Mouse (Mus musculus): ENCODE measurements around the gene Rnf182. TPM values are rescaled to one million over a fixed set of nuclear protein-coding genes. Genes with fewer than 3 reads are reported as not detected.

Rnf182 gene
- polyA plus RNA-seq (2014; fragmentation: Nextera tagmentation; extraction: Ambion mirVana) = 35.0 and 46.6 TPM in 2 replicates

DNA sequence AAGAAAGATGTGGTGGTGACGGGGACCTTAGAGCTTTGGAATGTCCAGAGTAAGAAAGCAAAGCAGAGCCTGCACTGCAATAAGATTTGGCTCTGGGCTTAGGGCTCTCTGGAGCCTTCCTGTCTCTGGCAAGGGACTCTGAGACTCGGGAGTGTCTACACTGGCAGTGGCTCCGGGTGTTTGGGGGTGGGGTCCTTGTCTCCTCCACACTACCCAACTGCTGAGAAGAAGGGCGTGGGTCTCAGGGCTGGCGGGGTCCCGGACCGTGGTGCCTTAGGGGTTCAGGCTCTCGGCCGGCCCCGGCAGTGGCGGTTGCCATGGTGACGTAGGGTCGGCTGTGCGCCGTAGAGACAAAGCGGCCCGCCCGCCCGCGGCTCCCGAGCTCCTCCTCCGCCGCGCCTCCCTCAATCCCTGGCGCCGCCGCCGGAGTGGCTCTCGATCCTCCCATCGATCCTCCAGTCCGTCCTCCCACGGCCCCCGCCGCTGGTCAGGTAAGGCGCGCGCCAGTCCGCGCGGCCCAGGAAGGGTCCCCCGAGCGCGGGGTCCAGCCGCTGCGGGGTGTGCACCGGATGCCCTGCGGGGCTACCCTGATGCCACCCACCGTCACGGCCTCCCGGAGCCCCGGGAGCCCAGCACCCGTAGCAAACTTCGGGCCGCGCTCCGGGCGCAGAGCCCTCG, at the start of gene Rnf182:
TSS of gene Rnf182 (plus strand) at position 134 of the 678 bp plus-strand sequence.
- ATAC-seq = peak; percentile 97
- under 1% methylated on average over 57 of the region's 58 CpGs for WGBS
- peak within 1 kb of the TSS; percentile 80 for H3K27ac ChIP-seq (ENCODE audit: low read depth, low read length)
- no peaks in the 10 kb centered on the region for H3K9me3 ChIP-seq (replicated peaks; ENCODE audit: control insufficient read depth, low read length)
- H3K9ac ChIP-seq (ENCODE audit: low read length) = peak within 1 kb of the TSS; percentile 90
- no peaks in the 10 kb centered on the region for H3K36me3 ChIP-seq (ENCODE audit: control insufficient read depth, insufficient read depth, low read length)
- H3K4me1 ChIP-seq (ENCODE audit: control insufficient read depth, insufficient read depth, low read length) = peaks cover 7% of the 10 kb centered on the region
- H3K27me3 ChIP-seq (replicated peaks; ENCODE audit: control insufficient read depth, insufficient read depth, low read length) = no peaks in the 10 kb centered on the region
- peak within 1 kb of the TSS; percentile 75 for H3K4me3 ChIP-seq (ENCODE audit: low read depth, low read length)
- peak; percentile 93 for DNase-seq (ENCODE audit: low spot score)
- peak within 1 kb of the TSS; percentile 60 for H3K4me2 ChIP-seq (ENCODE audit: low read length)

DNA sequence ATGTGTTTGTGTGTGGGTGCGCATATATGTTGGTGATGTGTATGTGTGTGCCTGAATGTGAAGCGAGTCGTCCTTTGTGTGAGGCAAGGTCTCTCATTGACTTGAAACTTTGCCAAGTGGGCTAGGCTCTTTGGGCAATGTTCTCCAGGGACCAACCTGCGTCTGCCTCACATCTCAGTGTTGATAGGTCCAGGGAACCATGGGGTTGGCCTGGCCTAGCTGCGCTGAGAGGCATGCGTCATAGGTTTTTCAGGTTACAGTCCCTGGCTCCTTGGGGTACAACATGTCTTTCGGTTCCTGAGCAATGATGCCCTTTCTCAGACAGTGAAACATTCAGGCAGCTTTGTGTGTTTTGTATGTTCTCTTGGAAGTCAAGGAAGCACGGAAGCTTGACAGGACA, 49.3 kb upstream of the Rnf182 start:
- no peaks in the 10 kb centered on the region for H3K27me3 ChIP-seq (replicated peaks; ENCODE audit: control insufficient read depth, insufficient read depth, low read length)
- WGBS = 87% methylated on average over 8 of the region's 8 CpGs
- no peak overlapping the region for H3K27ac ChIP-seq (ENCODE audit: low read depth, low read length)
- H3K36me3 ChIP-seq (ENCODE audit: control insufficient read depth, insufficient read depth, low read length) = no peaks in the 10 kb centered on the region
- no peak overlapping the region for H3K9ac ChIP-seq (ENCODE audit: low read length)
- H3K4me2 ChIP-seq (ENCODE audit: low read length) = no peak overlapping the region
- H3K4me1 ChIP-seq (ENCODE audit: control insufficient read depth, insufficient read depth, low read length) = peaks cover 2% of the 10 kb centered on the region; the same call in 1 of the 2 replicates
- no peaks in the 10 kb centered on the region for H3K9me3 ChIP-seq (replicated peaks; ENCODE audit: control insufficient read depth, low read length)
- DNase-seq (ENCODE audit: low spot score) = no peak
- ATAC-seq = no peak
- no peak overlapping the region for H3K4me3 ChIP-seq (ENCODE audit: low read depth, low read length)

DNA sequence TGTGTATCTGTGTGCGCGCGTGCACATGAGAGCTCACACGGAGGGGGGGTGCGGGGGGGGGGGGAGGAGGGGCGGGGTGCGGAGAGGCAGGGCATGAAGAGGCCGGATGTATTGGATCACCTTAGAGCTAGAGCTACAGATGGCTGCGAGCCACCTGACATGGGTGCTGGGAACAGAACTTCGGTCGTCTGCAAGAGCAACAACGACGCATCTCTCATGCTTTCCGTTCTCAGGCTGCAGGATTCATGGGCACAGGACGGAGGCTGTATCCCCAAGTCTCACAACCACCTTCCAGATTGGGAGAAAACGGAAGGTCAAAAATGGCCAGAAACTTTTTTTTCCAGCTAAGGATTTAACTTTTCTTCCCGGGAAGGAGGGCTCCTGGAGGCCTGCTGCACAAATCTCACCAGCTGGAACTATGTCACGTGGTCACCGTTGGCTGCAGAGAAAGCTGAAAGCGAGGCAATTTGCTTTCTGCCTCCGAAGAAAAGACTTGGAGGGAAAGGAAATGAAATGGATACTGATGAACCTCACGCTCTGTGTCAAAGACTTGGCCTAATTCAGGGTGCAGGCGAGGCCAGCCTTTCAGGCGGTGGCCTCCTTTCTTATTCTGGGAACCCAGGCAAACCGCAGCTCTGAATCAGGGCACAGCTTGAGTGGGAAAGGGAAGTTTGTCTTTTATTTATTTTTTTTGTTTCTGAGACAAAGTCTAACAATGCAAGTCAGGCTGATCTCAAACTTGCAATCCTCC, 48.2 kb upstream of the Rnf182 start:
- Histone ChIP-seq H3K4me3 (ENCODE audit: low read depth, low read length) (no peak overlapping the region), H3K4me2 (ENCODE audit: low read length) (0 out of 2 replicates have a peak overlapping the region, but pooled peaks have one; percentile 1), H3K9ac (ENCODE audit: low read length) (no peak overlapping the region), H3K4me1 (ENCODE audit: control insufficient read depth, insufficient read depth, low read length) (peaks cover 2% of the 10 kb centered on the region; the same call in 1 of the 2 replicates), H3K36me3 (ENCODE audit: control insufficient read depth, insufficient read depth, low read length) (no peaks in the 10 kb centered on the region), H3K9me3 (replicated peaks; ENCODE audit: control insufficient read depth, low read length) (no peaks in the 10 kb centered on the region), H3K27ac (ENCODE audit: low read depth, low read length) (peak overlapping the region; percentile 29; the same call in 1 of the 2 replicates), H3K27me3 (replicated peaks; ENCODE audit: control insufficient read depth, insufficient read depth, low read length) (no peaks in the 10 kb centered on the region)
- ATAC-seq (peak; percentile 48; the same call in 1 of the 2 replicates), DNase-seq (ENCODE audit: low spot score) (peak; percentile 69)
- WGBS = 62% methylated on average over 25 of the region's 25 CpGs

DNA sequence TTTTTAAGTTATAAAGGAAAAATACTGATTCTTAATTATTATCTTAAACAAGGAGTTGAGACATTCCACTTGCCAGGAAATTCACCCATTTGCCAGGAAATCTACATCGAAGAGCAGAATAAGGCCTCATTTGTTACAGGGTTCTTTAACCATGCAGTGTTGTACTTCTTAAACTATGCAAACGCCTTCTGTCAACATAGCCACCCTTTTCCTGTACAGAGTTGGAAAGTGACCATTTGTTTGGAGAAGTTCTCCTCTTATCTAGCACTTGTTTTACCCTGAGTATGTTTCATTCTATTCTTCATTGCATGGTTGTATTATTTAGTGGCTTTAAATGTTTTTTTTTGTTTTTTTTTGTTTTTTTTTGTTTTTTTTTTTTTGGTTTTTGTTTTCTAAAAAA, 41.5 kb upstream of the Rnf182 start:
- H3K9ac ChIP-seq (ENCODE audit: low read length) = no peak overlapping the region
- H3K27me3 ChIP-seq (replicated peaks; ENCODE audit: control insufficient read depth, insufficient read depth, low read length) = no peaks in the 10 kb centered on the region
- H3K9me3 ChIP-seq (replicated peaks; ENCODE audit: control insufficient read depth, low read length) = no peaks in the 10 kb centered on the region
- H3K4me1 ChIP-seq (ENCODE audit: control insufficient read depth, insufficient read depth, low read length) = no peaks in the 10 kb centered on the region
- H3K36me3 ChIP-seq (ENCODE audit: control insufficient read depth, insufficient read depth, low read length) = no peaks in the 10 kb centered on the region
- WGBS = 82% methylated on average over 2 of the region's 2 CpGs
- H3K27ac ChIP-seq (ENCODE audit: low read depth, low read length) = no peak overlapping the region
- no peak for DNase-seq (ENCODE audit: low spot score)
- ATAC-seq = no peak
- no peak overlapping the region for H3K4me2 ChIP-seq (ENCODE audit: low read length)
- no peak overlapping the region for H3K4me3 ChIP-seq (ENCODE audit: low read depth, low read length)

DNA sequence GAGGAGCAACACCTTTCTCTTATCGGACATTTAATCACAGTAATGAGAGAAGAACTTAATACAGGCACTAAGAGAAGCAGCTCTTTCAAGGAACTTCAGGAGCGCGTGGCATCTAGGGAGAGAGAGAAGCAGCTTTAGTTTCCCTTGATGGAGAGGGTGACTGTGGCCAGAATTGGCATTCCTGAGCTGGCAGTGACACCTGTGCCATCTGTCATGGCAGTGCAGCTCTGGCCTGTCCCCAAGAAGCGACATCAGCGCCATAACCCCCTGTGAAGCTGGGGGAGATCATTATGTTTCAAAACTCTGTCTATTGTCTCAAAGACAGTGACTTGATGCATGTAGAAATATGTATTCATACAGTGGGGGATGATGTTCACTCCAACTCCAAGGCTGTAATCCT, 40.1 kb upstream of the Rnf182 start:
- no peak overlapping the region for H3K4me2 ChIP-seq (ENCODE audit: low read length)
- ATAC-seq (no peak), DNase-seq (ENCODE audit: low spot score) (no peak)
- H3K4me1 ChIP-seq (ENCODE audit: control insufficient read depth, insufficient read depth, low read length) = no peaks in the 10 kb centered on the region
- H3K27me3 ChIP-seq (replicated peaks; ENCODE audit: control insufficient read depth, insufficient read depth, low read length) = no peaks in the 10 kb centered on the region
- H3K36me3 ChIP-seq (ENCODE audit: control insufficient read depth, insufficient read depth, low read length) = no peaks in the 10 kb centered on the region
- no peak overlapping the region for H3K9ac ChIP-seq (ENCODE audit: low read length)
- H3K9me3 ChIP-seq (replicated peaks; ENCODE audit: control insufficient read depth, low read length) = no peaks in the 10 kb centered on the region
- H3K27ac ChIP-seq (ENCODE audit: low read depth, low read length) = no peak overlapping the region
- H3K4me3 ChIP-seq (ENCODE audit: low read depth, low read length) = no peak overlapping the region
- 89% methylated on average over 5 of the region's 5 CpGs for WGBS

DNA sequence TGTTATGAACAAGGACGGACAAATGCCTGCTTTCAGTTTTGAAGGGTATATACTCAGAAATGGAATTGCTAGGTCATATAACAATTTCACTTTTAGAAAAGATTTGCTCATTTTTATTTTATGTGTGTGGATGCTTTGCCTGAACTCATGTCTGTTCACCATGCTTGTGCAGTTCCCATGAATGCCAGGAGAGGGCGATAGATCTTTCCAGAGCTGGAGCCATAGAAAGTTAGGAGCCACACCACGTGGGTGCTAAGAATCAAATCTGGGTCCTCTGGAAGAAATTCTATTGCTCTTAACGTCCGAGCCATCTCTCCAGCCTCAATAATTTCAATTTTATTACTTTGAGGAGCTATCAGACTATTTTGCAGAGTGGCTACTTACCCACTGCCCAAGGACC, 38.3 kb upstream of the Rnf182 start:
- DNase-seq (ENCODE audit: low spot score) (no peak), ATAC-seq (no peak)
- H3K4me1 ChIP-seq (ENCODE audit: control insufficient read depth, insufficient read depth, low read length) = no peaks in the 10 kb centered on the region
- H3K9me3 ChIP-seq (replicated peaks; ENCODE audit: control insufficient read depth, low read length) = no peaks in the 10 kb centered on the region
- H3K27me3 ChIP-seq (replicated peaks; ENCODE audit: control insufficient read depth, insufficient read depth, low read length) = no peaks in the 10 kb centered on the region
- H3K36me3 ChIP-seq (ENCODE audit: control insufficient read depth, insufficient read depth, low read length) = no peaks in the 10 kb centered on the region
- H3K27ac ChIP-seq (ENCODE audit: low read depth, low read length) = no peak overlapping the region
- no peak overlapping the region for H3K4me2 ChIP-seq (ENCODE audit: low read length)
- H3K9ac ChIP-seq (ENCODE audit: low read length) = no peak overlapping the region
- 73% methylated on average over 5 of the region's 5 CpGs for WGBS
- no peak overlapping the region for H3K4me3 ChIP-seq (ENCODE audit: low read depth, low read length)

DNA sequence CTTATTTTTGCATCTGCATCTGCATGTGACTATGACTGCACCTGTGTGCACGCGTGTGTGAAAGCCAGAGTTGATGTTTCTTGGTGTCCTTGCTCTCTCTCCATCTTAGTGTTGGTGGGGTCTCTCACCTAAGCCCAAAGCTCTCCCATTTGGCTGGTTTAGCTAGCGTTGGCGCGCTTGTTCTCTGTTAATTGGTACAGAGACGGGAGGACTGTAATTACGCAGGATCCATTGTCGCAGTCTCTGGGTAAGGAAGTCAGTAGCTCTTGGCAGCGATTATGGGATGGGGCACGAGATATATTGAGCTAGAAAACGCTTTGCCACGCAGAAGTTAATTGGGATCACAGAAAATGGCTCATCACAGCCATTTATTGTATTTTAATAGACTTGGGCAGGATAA, 37.7 kb upstream of the Rnf182 start:
- no peak overlapping the region for H3K4me2 ChIP-seq (ENCODE audit: low read length)
- H3K27me3 ChIP-seq (replicated peaks; ENCODE audit: control insufficient read depth, insufficient read depth, low read length) = no peaks in the 10 kb centered on the region
- H3K4me3 ChIP-seq (ENCODE audit: low read depth, low read length) = no peak overlapping the region
- no peak overlapping the region for H3K9ac ChIP-seq (ENCODE audit: low read length)
- H3K9me3 ChIP-seq (replicated peaks; ENCODE audit: control insufficient read depth, low read length) = no peaks in the 10 kb centered on the region
- ATAC-seq (no peak), DNase-seq (ENCODE audit: low spot score) (peak; percentile 67)
- WGBS = 63% methylated on average over 12 of the region's 12 CpGs
- no peak overlapping the region for H3K27ac ChIP-seq (ENCODE audit: low read depth, low read length)
- no peaks in the 10 kb centered on the region for H3K4me1 ChIP-seq (ENCODE audit: control insufficient read depth, insufficient read depth, low read length)
- no peaks in the 10 kb centered on the region for H3K36me3 ChIP-seq (ENCODE audit: control insufficient read depth, insufficient read depth, low read length)

DNA sequence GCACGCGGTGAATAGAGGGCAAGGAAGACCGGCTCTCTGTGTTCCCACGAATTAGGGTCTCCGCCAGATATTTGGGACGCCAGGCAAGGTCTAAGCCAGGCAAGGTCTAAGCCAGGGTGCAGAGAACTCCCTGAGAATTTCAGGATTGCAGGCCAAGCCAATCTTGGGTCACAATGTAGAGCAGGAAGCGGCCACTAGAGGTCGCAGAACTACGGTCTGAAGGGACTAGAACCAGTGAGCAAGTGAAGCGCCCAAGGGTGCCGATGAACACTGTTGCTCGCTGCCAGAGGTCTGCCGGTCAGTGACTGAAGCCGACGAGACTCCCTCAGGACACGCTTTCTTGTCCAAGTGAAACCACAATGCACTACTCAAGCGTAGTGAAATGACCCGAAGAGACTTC, 35.8 kb upstream of the Rnf182 start:
- ATAC-seq (no peak), DNase-seq (ENCODE audit: low spot score) (peak; percentile 63)
- H3K27ac ChIP-seq (ENCODE audit: low read depth, low read length) = no peak overlapping the region
- 18% methylated on average over 18 of the region's 18 CpGs for WGBS
- no peaks in the 10 kb centered on the region; the same call in 1 of the 2 replicates for H3K4me1 ChIP-seq (ENCODE audit: control insufficient read depth, insufficient read depth, low read length)
- no peaks in the 10 kb centered on the region for H3K9me3 ChIP-seq (replicated peaks; ENCODE audit: control insufficient read depth, low read length)
- no peak overlapping the region for H3K4me2 ChIP-seq (ENCODE audit: low read length)
- H3K9ac ChIP-seq (ENCODE audit: low read length) = no peak overlapping the region
- H3K36me3 ChIP-seq (ENCODE audit: control insufficient read depth, insufficient read depth, low read length) = no peaks in the 10 kb centered on the region
- no peaks in the 10 kb centered on the region for H3K27me3 ChIP-seq (replicated peaks; ENCODE audit: control insufficient read depth, insufficient read depth, low read length)
- no peak overlapping the region for H3K4me3 ChIP-seq (ENCODE audit: low read depth, low read length)

DNA sequence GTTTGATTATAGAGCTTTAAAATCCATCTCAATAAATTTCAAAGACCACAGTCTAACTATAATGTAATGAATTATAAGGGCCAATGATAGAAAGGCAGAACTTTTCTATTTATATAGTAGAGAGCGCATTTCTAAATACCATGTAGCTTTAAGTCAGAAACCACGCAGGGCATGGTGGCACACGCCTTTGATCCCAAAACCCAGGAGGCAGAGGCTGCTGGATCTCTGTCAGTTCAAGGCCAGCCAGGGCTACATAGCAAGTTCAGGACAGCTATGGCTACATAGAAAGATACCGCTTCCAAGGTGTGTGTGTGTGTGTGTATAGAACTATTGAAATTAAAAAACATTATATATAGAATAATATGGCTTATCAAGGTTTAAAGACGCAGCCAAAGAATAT, 34.8 kb upstream of the Rnf182 start:
- Histone ChIP-seq H3K27me3 (replicated peaks; ENCODE audit: control insufficient read depth, insufficient read depth, low read length) (no peaks in the 10 kb centered on the region), H3K27ac (ENCODE audit: low read depth, low read length) (no peak overlapping the region), H3K4me1 (ENCODE audit: control insufficient read depth, insufficient read depth, low read length) (no peaks in the 10 kb centered on the region; the same call in 1 of the 2 replicates), H3K36me3 (ENCODE audit: control insufficient read depth, insufficient read depth, low read length) (no peaks in the 10 kb centered on the region), H3K4me3 (ENCODE audit: low read depth, low read length) (no peak overlapping the region), H3K4me2 (ENCODE audit: low read length) (no peak overlapping the region), H3K9ac (ENCODE audit: low read length) (no peak overlapping the region), H3K9me3 (replicated peaks; ENCODE audit: control insufficient read depth, low read length) (no peaks in the 10 kb centered on the region)
- WGBS = 95% methylated on average over 5 of the region's 5 CpGs
- DNase-seq (ENCODE audit: low spot score) = no peak
- ATAC-seq = no peak
